Mouse (Mus musculus) ES-Bruce4 (cell line): ENCODE data around the gene Cox11. TPM values are rescaled to one million over a fixed set of nuclear protein-coding genes. Genes with fewer than 3 reads are reported as not detected.

ENCODE experiments used
- H3K27ac ChIP-seq: 2 replicates; pipeline ENCODE4 v1.5.1; 2012; ENCODE audit warnings: low read length, inconsistent platforms; ENCODE audit not compliant: insufficient read depth
- H3K27me3 ChIP-seq: 2 replicates; pipeline ENCODE4 v1.6.1; 2012; ENCODE audit warnings: mild to moderate bottlenecking, low read length, inconsistent platforms; ENCODE audit not compliant: control insufficient read depth, poor library complexity, insufficient read depth, severe bottlenecking
- H3K36me3 ChIP-seq: 2 replicates; pipeline ENCODE4 v1.6.1; 2012; ENCODE audit warnings: inconsistent platforms, mild to moderate bottlenecking, low read length, moderate library complexity; ENCODE audit not compliant: control insufficient read depth, poor library complexity, insufficient read depth, severe bottlenecking
- H3K4me1 ChIP-seq: one replicate; pipeline ENCODE4 v1.8.1; 2011; ENCODE audit warnings: low read length; ENCODE audit not compliant: control insufficient read depth, insufficient read depth
- H3K4me3 ChIP-seq: 2 replicates; pipeline ENCODE4 v1.5.1; 2011; ENCODE audit warnings: low read depth, mild to moderate bottlenecking, low read length
- H3K9ac ChIP-seq: 2 replicates; pipeline ENCODE4 v1.6.1; 2012; ENCODE audit warnings: low read depth, mild to moderate bottlenecking, inconsistent platforms; ENCODE audit not compliant: poor library complexity, severe bottlenecking
- H3K9me3 ChIP-seq: replicated peaks from 2 replicates; pipeline ENCODE4 v1.6.1; 2012; ENCODE audit warnings: mild to moderate bottlenecking, low read length, inconsistent platforms; ENCODE audit not compliant: control insufficient read depth, poor library complexity, insufficient read depth, severe bottlenecking
- CTCF ChIP-seq: IDR thresholded peaks from one replicate; pipeline ENCODE4 v1.8.1; 2011; ENCODE audit warnings: low read depth, low read length
- EP300 ChIP-seq: IDR thresholded peaks from 2 replicates; pipeline ENCODE4 v1.6.1; 2011; ENCODE audit warnings: low read depth, low read length; ENCODE audit not compliant: insufficient read depth
- POLR2A ChIP-seq: IDR thresholded peaks from one replicate; pipeline ENCODE4 v1.8.1; 2011; ENCODE audit warnings: low read length; ENCODE audit not compliant: insufficient read depth
- polyA plus RNA-seq: library from polyadenylated mRNA; stranded (reverse); fragments of >200 nt; gene quantifications from 2 replicates; pipeline ENCODE4 v1.2.4, GENCODE M21; 2011; ENCODE audit warnings: low read depth; ENCODE audit not compliant: missing spikeins, insufficient read depth, insufficient read length

Cox11 gene
- polyA plus RNA-seq, 1 experiment: 28.1 TPM

DNA sequence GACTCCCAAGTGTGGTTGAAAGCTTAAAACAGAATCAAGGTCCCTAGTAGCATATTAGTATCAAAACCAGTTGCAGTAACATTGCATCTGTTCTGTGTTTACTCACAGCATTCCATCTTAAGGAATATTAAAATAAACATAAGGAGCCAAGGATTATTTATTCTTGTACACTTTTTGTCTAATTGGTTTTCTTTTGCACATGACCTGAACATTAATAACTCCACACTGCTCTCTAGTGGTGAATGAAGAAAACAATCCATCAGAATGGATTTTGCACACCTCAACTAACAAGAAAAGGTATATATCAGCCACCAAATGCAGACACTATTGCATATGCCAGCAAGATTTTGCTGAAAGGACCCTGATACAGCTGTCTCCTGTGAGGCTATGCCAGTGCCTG is 21.5 kb upstream of the Cox11 start:
- H3K9me3 ChIP-seq: no peaks in the 10 kb centered on the region
- no peaks in the 10 kb centered on the region for H3K27me3 ChIP-seq
- no peak overlapping the region for H3K9ac ChIP-seq
- TF ChIP-seq EP300 (no peak), CTCF (no peak)
- no peak overlapping the region for H3K27ac ChIP-seq
- no peak overlapping the region for H3K4me3 ChIP-seq
- H3K36me3 ChIP-seq: no peaks in the 10 kb centered on the region; the same call in 1 of the 2 replicates
- no peaks in the 10 kb centered on the region for H3K4me1 ChIP-seq

DNA sequence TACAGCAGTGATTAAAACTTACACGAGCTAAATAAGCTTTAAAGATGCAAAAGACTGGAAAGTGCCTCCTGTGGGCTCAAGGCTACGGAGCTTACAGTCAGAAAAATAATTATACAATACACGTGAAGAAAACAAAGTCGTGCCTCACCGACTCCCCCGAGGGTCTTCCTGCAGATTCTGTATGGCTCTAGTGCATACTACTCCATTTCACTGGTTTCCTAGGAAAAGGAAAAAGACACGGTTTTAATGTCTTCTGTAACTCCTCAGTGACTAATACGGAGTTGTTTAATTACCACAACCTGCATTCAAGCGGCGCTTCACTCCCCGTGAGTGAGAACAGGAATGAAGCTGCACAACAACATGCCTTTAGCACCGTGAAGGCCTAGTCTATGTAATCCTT is 15.9 kb upstream of the Cox11 start:
- Histone ChIP-seq H3K4me3 (no peak overlapping the region), H3K36me3 (no peaks in the 10 kb centered on the region; the same call in 1 of the 2 replicates), H3K9me3 (no peaks in the 10 kb centered on the region), H3K4me1 (no peaks in the 10 kb centered on the region), H3K27me3 (no peaks in the 10 kb centered on the region), H3K27ac (no peak overlapping the region), H3K9ac (no peak overlapping the region)
- no peak for TF ChIP-seq POLR2A

DNA sequence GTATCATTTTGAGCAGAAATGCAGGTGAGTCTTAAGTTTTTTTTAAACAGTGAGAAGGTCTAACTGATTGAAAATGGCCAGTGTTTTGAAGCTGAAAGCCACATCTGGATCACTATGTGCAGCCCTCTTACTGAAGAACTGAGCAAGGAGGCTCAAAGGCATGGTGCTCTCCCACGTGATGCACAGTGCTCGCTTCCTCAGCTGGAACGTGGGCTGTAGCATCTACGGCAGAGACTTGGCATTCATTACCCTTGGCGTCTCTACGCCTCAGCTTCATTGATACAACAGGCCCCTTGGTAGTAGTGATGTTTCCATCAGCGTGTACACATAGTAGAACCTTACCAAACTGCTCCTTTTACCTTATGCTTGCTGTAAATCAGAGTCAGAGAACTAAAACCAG is 15.5 kb upstream of the Cox11 start:
- no peaks in the 10 kb centered on the region for H3K9me3 ChIP-seq
- H3K4me3 ChIP-seq: no peak overlapping the region
- H3K27ac ChIP-seq: no peak overlapping the region
- no peaks in the 10 kb centered on the region; the same call in 1 of the 2 replicates for H3K36me3 ChIP-seq
- TF ChIP-seq POLR2A (no peak), EP300 (no peak), CTCF (no peak)
- no peaks in the 10 kb centered on the region for H3K27me3 ChIP-seq
- H3K9ac ChIP-seq: no peak overlapping the region
- H3K4me1 ChIP-seq: no peaks in the 10 kb centered on the region

DNA sequence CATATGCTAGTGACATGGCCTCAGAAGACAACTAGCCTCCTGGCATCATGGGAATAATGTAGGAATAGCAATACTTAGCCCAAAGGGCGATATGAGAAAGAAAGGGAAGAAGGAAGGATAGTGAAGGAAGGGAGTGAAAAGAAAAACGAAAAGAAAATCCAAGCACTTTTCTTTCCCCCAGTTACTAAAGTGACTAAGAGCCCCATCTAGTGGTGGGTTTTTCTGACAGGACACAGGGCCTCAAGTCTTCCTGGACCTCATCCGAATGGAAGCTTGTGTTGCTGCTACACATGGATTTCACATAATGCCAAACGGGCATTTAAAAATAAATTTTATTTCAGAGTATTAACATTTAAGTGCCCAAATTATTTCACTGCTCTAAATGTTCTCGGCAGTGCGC is 14.5 kb upstream of the Cox11 start:
- no peak overlapping the region for H3K9ac ChIP-seq
- H3K36me3 ChIP-seq: no peaks in the 10 kb centered on the region; the same call in 1 of the 2 replicates
- no peak overlapping the region for H3K27ac ChIP-seq
- H3K4me3 ChIP-seq: no peak overlapping the region
- H3K4me1 ChIP-seq: no peaks in the 10 kb centered on the region
- H3K9me3 ChIP-seq: no peaks in the 10 kb centered on the region
- TF ChIP-seq POLR2A (no peak), CTCF (no peak), EP300 (no peak)
- no peaks in the 10 kb centered on the region for H3K27me3 ChIP-seq

DNA sequence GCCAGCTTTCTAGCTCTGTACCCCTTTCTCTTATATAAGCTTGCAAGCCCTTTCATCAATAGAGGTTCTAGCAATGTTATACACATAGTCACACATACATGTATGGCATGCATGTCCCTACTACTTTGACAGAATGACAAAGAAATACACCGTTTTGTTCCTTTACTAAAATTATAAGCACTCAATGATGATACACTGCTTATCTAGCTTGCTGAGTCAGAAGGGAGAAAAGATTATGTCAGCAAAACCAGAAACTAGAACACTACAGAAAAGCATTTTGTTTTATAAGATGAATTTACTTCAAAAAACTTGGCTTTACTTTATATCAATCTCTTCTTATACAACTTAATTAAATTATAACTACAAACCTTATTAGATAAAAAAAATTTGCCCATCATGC is 12.8 kb upstream of the Cox11 start:
- no peaks in the 10 kb centered on the region for H3K36me3 ChIP-seq
- H3K27ac ChIP-seq: no peak overlapping the region
- H3K27me3 ChIP-seq: no peaks in the 10 kb centered on the region

DNA sequence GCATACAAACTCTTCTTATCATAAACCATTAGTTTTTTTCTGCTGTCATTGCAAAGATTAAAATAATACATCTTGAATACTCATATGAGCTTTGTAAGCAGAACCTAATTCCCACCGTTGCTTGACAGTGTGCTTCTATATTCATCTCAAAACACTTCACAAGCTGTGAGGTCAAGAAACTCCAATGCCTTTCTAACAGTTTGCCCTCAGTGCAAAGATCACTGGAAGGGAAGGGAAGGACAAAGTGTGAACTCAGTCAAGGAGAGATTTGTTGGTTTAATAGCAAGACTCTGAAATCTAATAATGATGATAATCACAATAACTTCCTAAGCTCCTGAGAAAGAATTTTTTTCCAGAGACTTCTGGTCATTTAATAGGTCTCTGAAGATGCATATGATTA is 10.2 kb upstream of the Cox11 start:
- Histone ChIP-seq H3K9me3 (no peaks in the 10 kb centered on the region), H3K4me3 (no peak overlapping the region), H3K27me3 (no peaks in the 10 kb centered on the region), H3K4me1 (no peaks in the 10 kb centered on the region), H3K9ac (no peak overlapping the region), H3K36me3 (no peaks in the 10 kb centered on the region), H3K27ac (no peak overlapping the region)
- TF ChIP-seq EP300: no peak
- TF ChIP-seq CTCF: no peak
- TF ChIP-seq POLR2A: no peak

More for the DNA sequence above, 12.8 kb upstream of the Cox11 start:
- Histone ChIP-seq H3K9ac (no peak overlapping the region), H3K4me3 (no peak overlapping the region), H3K4me1 (no peaks in the 10 kb centered on the region), H3K9me3 (no peaks in the 10 kb centered on the region)
- TF ChIP-seq CTCF (no peak), EP300 (no peak), POLR2A (no peak)
